Comparison of ENCODE assay signal across 9 mouse cellular contexts in the genomic region with DNA sequence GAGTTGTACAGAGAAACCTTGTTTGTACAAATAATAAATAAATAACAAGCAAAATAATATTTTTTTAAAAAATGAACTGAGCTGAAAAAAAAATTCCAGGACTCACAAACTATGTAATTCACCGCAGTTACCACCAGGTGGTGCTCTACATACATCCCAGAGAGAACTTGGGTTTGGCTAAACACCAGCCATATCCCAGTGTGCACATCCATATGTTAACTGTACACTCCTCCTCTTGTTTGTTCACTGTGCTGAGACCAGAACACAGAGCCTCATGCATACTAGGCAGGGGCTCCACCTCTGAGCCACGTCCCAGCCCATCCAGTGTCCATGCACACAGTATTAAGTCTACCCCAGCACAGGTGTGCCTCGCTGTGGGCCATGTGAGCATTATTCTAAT. TPM values are rescaled to one million over a fixed set of nuclear protein-coding genes. Genes with fewer than 3 reads are reported as not detected.
A peak's percentile ranks its signal among the peaks of the same experiment; 100 is the strongest.
DNase-seq lines count a peak whose midpoint lies in the region; ATAC-seq and TF ChIP-seq lines count a peak whose summit lies in the region.
"Had no signal": no experiment of that assay in that cellular context is flagged by ENCODE, and none has a peak within 500 bp of the region (broad histone marks: within the 10 kb centered on the region; RNA-seq: fewer than 3 reads in every experiment).

No protein-coding gene starts in this region.

- no peak overlapping the region for H3K4me2 ChIP-seq in limb, embryonic 11.5 days (ENCODE audit: low read depth, severe bottlenecking)
- H3K4me2 ChIP-seq in midbrain, postnatal 0 days (ENCODE audit: low read depth, low read length, poor library complexity, severe bottlenecking) = no peak overlapping the region
- H3K4me2 ChIP-seq: embryonic facial prominence, embryonic 12.5 days had no signal

- peaks cover 3% of the 10 kb centered on the region; the same call in 1 of the 2 replicates for H3K79me2 ChIP-seq in heart, adult 2 months (replicated peaks; ENCODE audit: control insufficient read depth, insufficient read depth, low read length)

- peak; percentile 49; the same call in 1 of the 2 replicates for ATAC-seq in limb, embryonic 11.5 days (ENCODE audit: insufficient number of reproducible peaks, low FRiP score, low TSS enrichment, low read depth)
- no peak for ATAC-seq in midbrain, postnatal 0 days (ENCODE audit: low FRiP score)

- H3K4me3 ChIP-seq in heart, adult 2 months = no peak overlapping the region
- H3K4me3 ChIP-seq in limb, embryonic 11.5 days (ENCODE audit: low read depth, low read length) = no peak overlapping the region
- no peak overlapping the region for H3K4me3 ChIP-seq in midbrain, postnatal 0 days (ENCODE audit: low read depth, low read length)
- H3K4me3 ChIP-seq: embryonic facial prominence, embryonic 12.5 days had no signal

- WGBS in heart, adult 2 months = 62% methylated on average over 3 of the region's 3 CpGs
- 52% methylated on average over 3 of the region's 3 CpGs for WGBS in limb, embryonic 11.5 days
- 50% methylated on average over 3 of the region's 3 CpGs for WGBS in midbrain, postnatal 0 days

- H3K27ac ChIP-seq in heart, adult 2 months = no peak overlapping the region
- H3K27ac ChIP-seq in limb, embryonic 11.5 days (replicated peaks; ENCODE audit: low read depth, low read length) = no peak overlapping the region
- H3K27ac ChIP-seq in midbrain, postnatal 0 days (ENCODE audit: low read depth, low read length) = no peak overlapping the region
- H3K27ac ChIP-seq: embryonic facial prominence, embryonic 12.5 days had no signal

- no peaks in the 10 kb centered on the region for H3K27me3 ChIP-seq in heart, adult 2 months (ENCODE audit: control insufficient read depth, insufficient read depth, low read length)
- H3K27me3 ChIP-seq in limb, embryonic 11.5 days (ENCODE audit: control insufficient read depth, insufficient read depth, low read length) = no peaks in the 10 kb centered on the region
- no peaks in the 10 kb centered on the region for H3K27me3 ChIP-seq in midbrain, postnatal 0 days (ENCODE audit: insufficient read depth, low read length)
- H3K27me3 ChIP-seq: embryonic facial prominence, embryonic 12.5 days had no signal

- TF ChIP-seq CTCF in heart, adult 2 months (IDR thresholded peaks at IDR 0.05) = peak; percentile 92
- peak; percentile 86 for TF ChIP-seq CTCF in midbrain, postnatal 0 days (IDR thresholded peaks at IDR 0.05)

- no peaks in the 10 kb centered on the region for H3K36me3 ChIP-seq in heart, adult 2 months (ENCODE audit: control insufficient read depth, insufficient read depth, low read length)
- peaks cover 21% of the 10 kb centered on the region for H3K36me3 ChIP-seq in limb, embryonic 11.5 days (ENCODE audit: control insufficient read depth, insufficient read depth, low read length)
- peaks cover 47% of the 10 kb centered on the region for H3K36me3 ChIP-seq in midbrain, postnatal 0 days (ENCODE audit: insufficient read depth, low read length)

- no peak for TF ChIP-seq EP300 in heart, adult 2 months (IDR thresholded peaks at IDR 0.05; ENCODE audit: insufficient read depth, low read depth, low read length)

- no peak for TF ChIP-seq POLR2A in heart, adult 2 months (IDR thresholded peaks at IDR 0.05; ENCODE audit: insufficient read depth, low read depth, low read length)

- DNase-seq in heart, adult 2 months = peak in 1 of 2 experiments; percentile 35
- no peak for DNase-seq in heart, adult 11 months
- DNase-seq in MEL-GATA-1-ER (ENCODE audit: extremely low read depth, low read depth) = peak; percentile 46
- peak; percentile 82 for DNase-seq in embryo, embryonic 10 days (ENCODE audit: low spot score)
- peak; percentile 68 for DNase-seq in hindlimb bud, embryonic 11.5 days (ENCODE audit: extremely low spot score, low read depth, low spot score)
- DNase-seq in limb, embryonic 11.5 days (ENCODE audit: low spot score) = peak; percentile 74
- peak; percentile 83 for DNase-seq in midbrain, postnatal 0 days (ENCODE audit: low spot score)
- peak; percentile 59 for DNase-seq in thymus, postnatal 25 days

- no peak overlapping the region for H3K9ac ChIP-seq in heart, adult 2 months (ENCODE audit: low read depth, low read length)
- no peak overlapping the region for H3K9ac ChIP-seq in limb, embryonic 11.5 days (ENCODE audit: low read length)
- no peak overlapping the region for H3K9ac ChIP-seq in midbrain, postnatal 0 days (replicated peaks; ENCODE audit: low read length, poor library complexity, severe bottlenecking)
- H3K9ac ChIP-seq: embryonic facial prominence, embryonic 12.5 days had no signal

- no peaks in the 10 kb centered on the region for H3K9me3 ChIP-seq in limb, embryonic 11.5 days (ENCODE audit: control insufficient read depth, low read length)
- H3K9me3 ChIP-seq in midbrain, postnatal 0 days (ENCODE audit: low read length) = no peaks in the 10 kb centered on the region
- H3K9me3 ChIP-seq: embryonic facial prominence, embryonic 12.5 days had no signal

- H3K4me1 ChIP-seq in heart, adult 2 months (ENCODE audit: control insufficient read depth, insufficient read depth, low read length) = peaks cover 3% of the 10 kb centered on the region; the same call in 1 of the 2 replicates
- no peaks in the 10 kb centered on the region for H3K4me1 ChIP-seq in limb, embryonic 11.5 days (ENCODE audit: control insufficient read depth, insufficient read depth, low read length)
- no peaks in the 10 kb centered on the region for H3K4me1 ChIP-seq in midbrain, postnatal 0 days (ENCODE audit: insufficient read depth, low read length)
- H3K4me1 ChIP-seq: embryonic facial prominence, embryonic 12.5 days had no signal

- intact Hi-C loops in heart, adult 2 months (cut with DNase I) = loop anchor here (1.0 to 5.0 kb wide), 4 partner anchors 36 to 146 kb away; a partner anchor contains a TSS

RNA-seq across cellular contexts. Expression of a gene that starts 7.9 kb away (rescaled TPM):
- 10 to 100 TPM; 69.7 to 75.3 TPM for total RNA-seq in heart, adult 2 months (2021)
- polyA plus RNA-seq in heart, adult 2 months (2012; rRNA removed) = 122 and 123 TPM in 2 replicates
- polyA plus RNA-seq in limb, embryonic 11.5 days (2014; fragmentation: Nextera tagmentation; extraction: Ambion mirVana) = 261 and 266 TPM in 2 replicates
- total RNA-seq in midbrain, postnatal 0 days (2014; rRNA removed) = 516 and 573 TPM in 2 replicates
- 556 and 589 TPM in 2 replicates for polyA plus RNA-seq in midbrain, postnatal 0 days (2015; fragmentation: Nextera tagmentation; extraction: Ambion mirVana)

RNA-seq across cellular contexts. Expression of a gene that starts 24.4 kb away (rescaled TPM):
- not detected for total RNA-seq in heart, adult 2 months (2021)
- not detected in 2 replicates for polyA plus RNA-seq in heart, adult 2 months (2012; rRNA removed)
- polyA plus RNA-seq in limb, embryonic 11.5 days (2014; fragmentation: Nextera tagmentation; extraction: Ambion mirVana) = not detected in 2 replicates
- not detected in 2 replicates for total RNA-seq in midbrain, postnatal 0 days (2014; rRNA removed)
- 0.21 and 0.39 TPM in 2 replicates for polyA plus RNA-seq in midbrain, postnatal 0 days (2015; fragmentation: Nextera tagmentation; extraction: Ambion mirVana)
- polyA plus RNA-seq: embryonic facial prominence, embryonic 12.5 days had no signal

RNA-seq across cellular contexts. Expression of a gene that starts 35.0 kb away (rescaled TPM):
- total RNA-seq in heart, adult 2 months (2021) = 10 to 100 TPM; 20.9 to 26.1 TPM
- 35.6 and 57.0 TPM in 2 replicates for polyA plus RNA-seq in heart, adult 2 months (2012; rRNA removed)
- 28.5 and 30.9 TPM in 2 replicates for polyA plus RNA-seq in limb, embryonic 11.5 days (2014; fragmentation: Nextera tagmentation; extraction: Ambion mirVana)
- 15.2 and 20.1 TPM in 2 replicates for total RNA-seq in midbrain, postnatal 0 days (2014; rRNA removed)
- 8.9 and 9.2 TPM in 2 replicates for polyA plus RNA-seq in midbrain, postnatal 0 days (2015; fragmentation: Nextera tagmentation; extraction: Ambion mirVana)
